Mouse (Mus musculus) CH12.LX (cell line): ENCODE results near the gene Tlr8. TPM values are rescaled to one million over a fixed set of nuclear protein-coding genes. Genes with fewer than 3 reads are reported as not detected.

Source experiments
- DNase-seq: peaks from one replicate; pipeline ENCODE4 v3.0.0-alpha.2; 2013; ENCODE audit errors: extremely low read depth
- H3K27ac ChIP-seq: 2 replicates; pipeline ENCODE4 v1.5.1; 2012; ENCODE audit warnings: low read depth, mild to moderate bottlenecking, control low read depth, moderate library complexity; ENCODE audit not compliant: insufficient read depth
- H3K27me3 ChIP-seq: replicated peaks from 2 replicates; pipeline ENCODE3; 2012; ENCODE audit warnings: inconsistent platforms
- H3K36me3 ChIP-seq, 2 experiments: replicated peaks in 1 of 2; 2 replicates each; pipeline versions ENCODE3 to v1.6.1; 2012; ENCODE audit warnings: inconsistent platforms in 1 of 2, low read length in 1 of 2, mild to moderate bottlenecking in 1 of 2, mixed read lengths in 1 of 2, moderate library complexity in 1 of 2; ENCODE audit not compliant: control insufficient read depth in 1 of 2, insufficient read depth in 1 of 2
- H3K4me1 ChIP-seq, 2 experiments: 2 replicates each; pipeline ENCODE4 v1.6.1; 2012; ENCODE audit warnings: inconsistent platforms in 1 of 2, moderate library complexity in 1 of 2; ENCODE audit not compliant: insufficient read depth in 2 of 2, control insufficient read depth in 1 of 2
- H3K4me2 ChIP-seq: 2 replicates; pipeline ENCODE4 v1.6.1; 2012; ENCODE audit warnings: low read depth, mild to moderate bottlenecking, control low read depth; ENCODE audit not compliant: poor library complexity, insufficient read depth, severe bottlenecking
- H3K4me3 ChIP-seq, 3 experiments: fragments of 150-350 bp in 1 of 3; sonication (generic) in 1 of 3; replicated peaks in 1 of 3; 2 replicates each; pipeline versions ENCODE3 to v1.5.1; 2011 to 2012; ENCODE audit warnings: low read depth in 2 of 3, low read length in 2 of 3, mild to moderate bottlenecking in 2 of 3, moderate library complexity in 2 of 3, control low read depth in 1 of 3, improper control_type of control experiment in 1 of 3, inconsistent platforms in 1 of 3, mixed read lengths in 1 of 3; ENCODE audit not compliant: poor library complexity in 1 of 3
- H3K79me2 ChIP-seq: replicated peaks from 2 replicates; pipeline ENCODE4 v1.6.1; 2012; ENCODE audit warnings: mild to moderate bottlenecking, moderate library complexity; ENCODE audit not compliant: control insufficient read depth, poor library complexity, insufficient read depth, severe bottlenecking; ENCODE audit errors: extremely low read depth
- H3K9ac ChIP-seq: 2 replicates; pipeline ENCODE4 v1.6.1; 2012; ENCODE audit warnings: low read depth, mild to moderate bottlenecking, control low read depth, moderate library complexity; ENCODE audit not compliant: insufficient read depth
- H3K9me3 ChIP-seq: replicated peaks from 2 replicates; pipeline ENCODE3; 2012; ENCODE audit warnings: low read length, inconsistent platforms, mixed read lengths
- BHLHE40 ChIP-seq: IDR thresholded peaks from 2 replicates; pipeline ENCODE4 v1.6.1; 2011; ENCODE audit warnings: mild to moderate bottlenecking, low read depth, low read length, improper control_type of control experiment
- CHD1 ChIP-seq: IDR thresholded peaks from 2 replicates; pipeline ENCODE4 v1.6.1; 2012; ENCODE audit warnings: low read depth, low read length, improper control_type of control experiment, inconsistent platforms
- CHD2 ChIP-seq: IDR thresholded peaks from 2 replicates; pipeline ENCODE4 v1.6.1; 2011; ENCODE audit warnings: low read length, improper control_type of control experiment
- CTCF ChIP-seq, 2 experiments: IDR thresholded peaks in 1 of 2; conservative IDR thresholded peaks in 1 of 2; 2 replicates each; pipeline ENCODE4 v1.5.1; 2011 to 2012; ENCODE audit warnings: low read depth in 2 of 2, low read length in 2 of 2, improper control_type of control experiment in 1 of 2, inconsistent platforms in 1 of 2, mild to moderate bottlenecking in 1 of 2, moderate library complexity in 1 of 2
- ELF1 ChIP-seq: IDR thresholded peaks from 2 replicates; pipeline ENCODE4 v1.6.1; 2014; ENCODE audit warnings: low read depth, mild to moderate bottlenecking, inconsistent platforms, low read length, improper control_type of control experiment
- EP300 ChIP-seq: IDR thresholded peaks from 2 replicates; pipeline ENCODE4 v1.6.1; 2011; ENCODE audit warnings: low read length, improper control_type of control experiment
- ETS1 ChIP-seq: conservative IDR thresholded peaks from 2 replicates; pipeline ENCODE4 v1.6.1; 2012; ENCODE audit warnings: low read depth, mild to moderate bottlenecking, inconsistent platforms, low read length, improper control_type of control experiment, moderate library complexity
- GABPA ChIP-seq: IDR thresholded peaks from 2 replicates; pipeline ENCODE4 v1.6.1; 2012; ENCODE audit warnings: low read depth, low read length, improper control_type of control experiment, inconsistent platforms; ENCODE audit not compliant: insufficient replicate concordance
- HCFC1 ChIP-seq: IDR thresholded peaks from 2 replicates; pipeline ENCODE4 v1.6.1; 2012; ENCODE audit warnings: low read depth, mild to moderate bottlenecking, inconsistent platforms, low read length, improper control_type of control experiment
- KAT2A ChIP-seq: IDR thresholded peaks from 2 replicates; pipeline ENCODE4 v1.6.1; 2012; ENCODE audit warnings: low read length, improper control_type of control experiment, inconsistent platforms; ENCODE audit not compliant: insufficient replicate concordance
- MAFK ChIP-seq: IDR thresholded peaks from 2 replicates; pipeline ENCODE4 v1.6.1; 2011; ENCODE audit warnings: low read length, improper control_type of control experiment; ENCODE audit not compliant: insufficient replicate concordance
- MAX ChIP-seq: IDR thresholded peaks from 2 replicates; pipeline ENCODE4 v1.6.1; 2011; ENCODE audit warnings: low read length, improper control_type of control experiment
- MAZ ChIP-seq: IDR thresholded peaks from 2 replicates; pipeline ENCODE4 v1.6.1; 2012; ENCODE audit warnings: low read depth, mild to moderate bottlenecking, inconsistent platforms, low read length, improper control_type of control experiment, moderate library complexity
- MEF2A ChIP-seq: IDR thresholded peaks from 2 replicates; pipeline ENCODE4 v1.6.1; 2014; ENCODE audit warnings: low read depth, mild to moderate bottlenecking, inconsistent platforms, low read length, improper control_type of control experiment, borderline replicate concordance
- MXI1 ChIP-seq: IDR thresholded peaks from 2 replicates; pipeline ENCODE4 v1.6.1; 2011; ENCODE audit warnings: mild to moderate bottlenecking, low read depth, low read length, improper control_type of control experiment
- NRF1 ChIP-seq: IDR thresholded peaks from 2 replicates; pipeline ENCODE4 v1.6.1; 2014; ENCODE audit warnings: low read depth, mild to moderate bottlenecking, inconsistent platforms, low read length, improper control_type of control experiment, moderate library complexity
- PAX5 ChIP-seq: IDR thresholded peaks from 2 replicates; pipeline ENCODE4 v1.6.1; 2012; ENCODE audit warnings: low read length, inconsistent platforms, mixed read lengths
- RAD21 ChIP-seq: IDR thresholded peaks from 2 replicates; pipeline ENCODE4 v1.6.1; 2011; ENCODE audit warnings: low read depth, mild to moderate bottlenecking, low read length, improper control_type of control experiment, moderate library complexity
- RCOR1 ChIP-seq: conservative IDR thresholded peaks from 2 replicates; pipeline ENCODE4 v1.6.1; 2012; ENCODE audit warnings: low read depth, mild to moderate bottlenecking, inconsistent platforms, low read length, improper control_type of control experiment
- SMC3 ChIP-seq: IDR thresholded peaks from 2 replicates; pipeline ENCODE4 v1.6.1; 2011; ENCODE audit warnings: low read depth, low read length, improper control_type of control experiment
- TCF12 ChIP-seq: IDR thresholded peaks from 2 replicates; pipeline ENCODE4 v1.6.1; 2014; ENCODE audit warnings: low read depth, mild to moderate bottlenecking, inconsistent platforms, low read length, improper control_type of control experiment
- UBTF ChIP-seq: IDR thresholded peaks from 2 replicates; pipeline ENCODE4 v1.6.1; 2012; ENCODE audit warnings: low read depth, mild to moderate bottlenecking, inconsistent platforms, low read length, improper control_type of control experiment, moderate library complexity
- USF1 ChIP-seq: IDR thresholded peaks from 2 replicates; pipeline ENCODE4 v1.6.1; 2014; ENCODE audit warnings: low read depth, mild to moderate bottlenecking, inconsistent platforms, low read length, improper control_type of control experiment
- ZC3H11A ChIP-seq: IDR thresholded peaks from 2 replicates; pipeline ENCODE4 v1.6.1; 2012; ENCODE audit warnings: low read depth, mild to moderate bottlenecking, inconsistent platforms, low read length, improper control_type of control experiment
- ZKSCAN1 ChIP-seq: IDR thresholded peaks from 2 replicates; pipeline ENCODE4 v1.6.1; 2012; ENCODE audit warnings: low read depth, inconsistent platforms, low read length, improper control_type of control experiment, borderline replicate concordance
- dilution Hi-C: fragments of 300-500 bp; cut with MboI; formaldehyde crosslinking; loops from 2 replicates; pipeline ENCODE4 v1.14.3; 2020; ENCODE audit warnings: low sequenced_read_pairs; ENCODE audit not compliant: extremely low pct_unique_long_range_greater_than_20kb, extremely low pct_ligation_motif_present
- in situ Hi-C: fragments of 300-500 bp; cut with MboI; formaldehyde crosslinking; loops from 3 replicates; pipeline ENCODE4 v1.14.3; 2019; ENCODE audit warnings: low sequenced_read_pairs, low pct_ligation_motif_present, low pct_unique_long_range_greater_than_20kb, mixed read lengths
- polyA plus RNA-seq: library from polyadenylated mRNA; unstranded; fragments of >175 nt; gene quantifications from 2 replicates; pipeline ENCODE4 v1.2.1, GENCODE M21; 2012; ENCODE audit warnings: low read depth; ENCODE audit not compliant: insufficient read length
- total RNA-seq, 2 experiments: library from RNA; depleted of rRNA; stranded (reverse); fragments of 300-350 nt in 1 of 2; fragments of >200 nt in 1 of 2; gene quantifications; 2 replicates each; pipeline ENCODE4 v1.2.3; 2012 to 2014

Tlr8 gene
- total and polyA plus RNA-seq, 3 experiments: not detected

- H3K27ac ChIP-seq: no peak overlapping the region
- H3K9me3 ChIP-seq: no peaks in the 10 kb centered on the region
- no peaks in the 10 kb centered on the region for H3K79me2 ChIP-seq
- peak overlapping the region; percentile 71 for H3K4me2 ChIP-seq
- in situ Hi-C loops: loop anchor here (25.0 kb wide), 1 partner anchor 536 kb away; no protein-coding TSS in a partner anchor
- no peaks in the 10 kb centered on the region; a peak in 1 of 4 replicates for H3K4me1 ChIP-seq
- no peaks in the 10 kb centered on the region for H3K36me3 ChIP-seq
- peak overlapping the region in 1 of 3 experiments; percentile 24 for H3K4me3 ChIP-seq
- dilution Hi-C loops: no loop called here
- no peak for DNase-seq
- TF ChIP-seq TCF12 (no peak), MAX (no peak), GABPA (no peak), CHD1 (no peak), SMC3 (no peak), KAT2A (no peak), ELF1 (no peak), MAZ (no peak), CTCF (conservative IDR thresholded peaks at IDR 0.05 in 1 of 2, IDR thresholded peaks at IDR 0.05 in 1 of 2; ENCODE audit: low read depth in 2 of 2, low read length in 2 of 2) (no peak), HCFC1 (no peak), RCOR1 (no peak), BHLHE40 (no peak), MEF2A (no peak), EP300 (no peak), MAFK (no peak), RAD21 (no peak), CHD2 (no peak), ETS1 (no peak)
- H3K9ac ChIP-seq: peak overlapping the region; percentile 66; the same call in 1 of the 2 replicates
- H3K27me3 ChIP-seq: no peaks in the 10 kb centered on the region
These were observed 12.4 kb upstream of the Tlr8 start for GRCm38 (mm10) chrX:167276551-167276950.

- Histone ChIP-seq H3K27ac (no peak overlapping the region), H3K79me2 (no peaks in the 10 kb centered on the region), H3K4me1 (no peaks in the 10 kb centered on the region), H3K4me2 (no peak overlapping the region), H3K27me3 (no peaks in the 10 kb centered on the region), H3K9ac (no peak overlapping the region), H3K36me3 (no peaks in the 10 kb centered on the region), H3K4me3 (no peak overlapping the region), H3K9me3 (no peaks in the 10 kb centered on the region)
- DNase-seq: no peak
- dilution Hi-C loops: no loop called here
- in situ Hi-C loops: no loop called here
- TF ChIP-seq ZKSCAN1 (no peak), NRF1 (no peak), UBTF (no peak), RAD21 (no peak), PAX5 (no peak), MXI1 (no peak), ZC3H11A (no peak), USF1 (no peak)
These were observed 599 bp downstream of the Tlr8 start for GRCm38 (mm10) chrX:167263530-167263929.
